Mouse (Mus musculus): ENCODE results near the gene Cntnap4.
"Not testable (repeated sequence)": the region's sequence is repeated elsewhere in the genome, so short reads cannot be mapped to it uniquely, and the experiment has no call there.

Cntnap4 gene

DNA sequence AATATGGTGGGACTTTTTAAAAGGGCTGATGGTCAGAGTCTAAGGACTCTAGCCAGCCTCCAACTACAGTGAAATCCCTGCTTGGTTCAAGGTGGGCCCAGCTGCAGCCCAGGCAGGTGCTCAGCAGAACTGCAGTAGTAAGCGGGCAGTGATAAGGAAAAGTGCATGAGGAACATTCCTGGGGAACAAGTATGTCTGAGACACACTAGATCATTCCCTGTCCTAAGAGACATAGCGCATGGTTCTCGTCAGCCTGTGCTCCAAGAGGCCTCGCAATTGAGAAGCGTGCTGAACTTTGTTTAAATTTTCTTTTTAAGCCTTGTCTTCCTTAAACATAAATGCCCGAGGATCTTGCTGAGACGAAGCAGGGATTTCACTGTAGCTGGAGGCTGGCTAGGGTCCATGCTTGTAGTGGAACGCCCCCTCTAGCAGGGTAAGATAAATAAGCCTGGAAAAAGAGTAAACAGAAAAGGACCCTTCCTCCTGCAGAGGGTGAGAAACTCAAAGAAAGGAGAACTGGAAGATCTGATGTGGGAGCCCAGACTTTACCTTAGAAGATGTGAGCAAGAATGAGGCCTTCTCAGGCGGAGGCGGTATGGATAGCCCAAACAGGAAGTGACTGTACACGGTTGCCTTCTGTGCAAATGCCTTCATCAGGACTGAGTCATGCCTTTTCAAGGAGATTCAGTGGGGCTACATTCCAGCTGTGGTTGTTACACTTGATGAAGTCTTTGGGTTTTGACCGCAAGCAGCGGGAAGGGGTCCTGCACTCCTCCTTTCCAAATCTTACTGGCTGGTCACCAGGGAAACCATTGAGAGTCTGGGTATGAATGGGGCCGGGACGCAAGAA lies 161.0 kb downstream of the Cntnap4 start:
- no peak for DNase-seq (ENCODE audit: low spot score in 2 of 2)

GRCm38 (mm10) chr8:112735575-112735974 lies 165.7 kb downstream of the Cntnap4 start:
- no peak for DNase-seq (ENCODE audit: low spot score in 2 of 2)

GRCm38 (mm10) chr8:112743331-112743730 lies 173.5 kb downstream of the Cntnap4 start:
- DNase-seq (ENCODE audit: low spot score in 2 of 2): no peak

GRCm38 (mm10) chr8:112747296-112747695 lies 177.5 kb downstream of the Cntnap4 start:
- DNase-seq (ENCODE audit: low spot score in 2 of 2): no peak

DNA sequence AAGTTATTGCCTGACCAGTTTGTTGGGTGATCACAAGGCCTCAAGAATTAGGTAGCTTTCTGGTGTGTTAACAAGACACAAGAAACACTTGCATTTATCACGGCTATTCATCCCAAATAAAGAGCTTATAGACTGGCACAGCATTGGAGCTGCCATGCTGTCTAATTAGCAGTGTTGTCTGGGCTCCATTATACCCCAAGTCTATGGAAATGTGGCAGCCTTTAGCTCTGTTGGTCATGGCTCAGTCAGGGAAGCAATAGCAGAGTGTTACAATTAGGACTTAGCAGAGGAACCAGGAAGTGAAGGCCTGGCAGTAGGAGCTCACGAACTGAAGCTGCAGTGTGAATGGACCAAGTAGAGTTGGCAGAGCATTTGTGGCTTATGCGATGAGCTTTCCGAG lies 185.3 kb downstream of the Cntnap4 start:
- DNase-seq (ENCODE audit: low spot score in 2 of 2): no peak

DNA sequence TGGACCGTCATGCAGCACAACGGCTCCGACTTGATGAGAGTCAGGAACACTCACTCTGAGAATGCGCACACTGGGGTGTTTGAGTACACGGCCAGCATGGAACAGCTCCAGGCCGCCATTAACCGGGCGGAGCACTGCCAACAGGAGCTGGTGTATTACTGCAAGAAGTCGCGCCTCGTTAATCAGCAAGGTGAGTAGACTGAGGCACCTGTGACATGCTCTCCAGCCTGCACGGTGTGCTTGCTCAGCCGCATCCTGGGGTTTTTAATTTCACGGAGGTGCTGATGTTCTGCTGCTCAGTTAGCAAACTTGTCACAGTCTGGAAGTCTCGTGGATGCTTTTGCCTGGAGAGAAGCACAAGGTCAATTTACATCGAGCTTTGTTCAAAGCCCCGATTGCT lies 233.2 kb downstream of the Cntnap4 start:
- no peak for DNase-seq (ENCODE audit: low spot score in 2 of 2)

DNA sequence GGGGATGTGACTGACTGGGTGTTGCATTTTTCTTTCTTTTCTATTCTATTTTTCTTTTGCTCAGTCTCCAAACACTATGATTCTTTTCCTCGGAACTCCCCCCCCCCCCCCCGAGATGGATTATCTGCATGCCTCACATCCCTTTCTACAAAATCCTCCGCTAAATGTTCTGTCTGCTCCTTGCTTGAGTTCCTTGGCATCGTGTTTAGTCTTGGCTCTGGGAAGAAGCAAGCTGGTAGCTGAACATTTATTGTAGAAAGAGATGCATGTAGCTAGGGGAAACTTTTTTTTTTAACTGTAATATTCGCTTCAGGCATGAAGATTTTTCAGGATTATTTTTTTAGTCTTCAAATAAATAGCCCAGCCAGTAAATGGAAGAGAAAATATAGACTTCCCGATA lies 239.5 kb downstream of the Cntnap4 start:
- DNase-seq (ENCODE audit: low spot score in 2 of 2): no peak

GRCm38 (mm10) chr8:112841057-112841456 lies 271.2 kb downstream of the Cntnap4 start:
- no peak for DNase-seq (ENCODE audit: low spot score in 2 of 2)

DNA sequence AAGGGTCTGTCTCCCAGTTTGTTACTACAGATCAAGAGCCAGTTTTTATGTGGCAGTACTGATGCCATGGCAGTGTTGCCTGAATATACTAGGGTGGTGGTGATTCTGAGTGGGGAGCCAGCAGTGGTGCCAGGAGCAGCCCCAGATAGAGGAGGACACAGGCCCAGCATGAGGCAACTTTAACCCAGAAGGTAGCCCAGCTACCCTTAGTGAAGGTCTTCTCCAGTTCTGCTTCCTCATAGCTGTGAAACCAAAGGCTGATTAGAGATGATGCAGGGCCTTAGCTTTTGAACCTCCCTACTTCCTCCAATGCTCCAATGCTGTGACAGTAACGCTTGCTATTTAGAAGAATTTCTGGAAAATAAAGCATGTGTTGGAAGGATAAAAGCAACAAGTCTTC lies 279.7 kb downstream of the Cntnap4 start:
- DNase-seq (ENCODE audit: low spot score in 2 of 2): not testable (repeated sequence)

GRCm38 (mm10) chr8:112906458-112907112 lies 336.7 kb downstream of the Cntnap4 start:
- DNase-seq (ENCODE audit: low spot score in 2 of 2): no peak

- DNase-seq (ENCODE audit: low spot score in 2 of 2): no peak
Observed at GRCm38 (mm10) chr8:112909527-112909926, 339.7 kb downstream of the Cntnap4 start.

DNA sequence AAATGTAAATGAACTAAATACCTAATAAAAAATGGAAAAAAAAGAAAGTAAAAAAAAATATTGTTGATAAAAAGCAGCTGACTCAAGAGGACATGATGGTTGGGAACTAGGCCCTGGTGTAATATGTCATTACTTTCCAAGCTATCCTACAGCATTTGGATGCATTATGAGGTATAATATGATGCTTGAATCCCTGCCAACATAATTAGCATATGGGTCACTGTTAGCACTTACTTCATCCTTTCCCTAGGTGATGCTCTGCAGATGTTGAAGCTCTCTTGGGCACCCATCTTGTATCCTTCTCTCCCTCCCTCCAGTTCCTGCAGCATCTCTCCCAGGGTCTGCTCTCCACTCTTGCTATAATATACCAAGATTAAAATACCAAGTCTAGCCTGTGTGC lies 341.6 kb downstream of the Cntnap4 start:
- no peak for DNase-seq (ENCODE audit: low spot score in 2 of 2)

DNA sequence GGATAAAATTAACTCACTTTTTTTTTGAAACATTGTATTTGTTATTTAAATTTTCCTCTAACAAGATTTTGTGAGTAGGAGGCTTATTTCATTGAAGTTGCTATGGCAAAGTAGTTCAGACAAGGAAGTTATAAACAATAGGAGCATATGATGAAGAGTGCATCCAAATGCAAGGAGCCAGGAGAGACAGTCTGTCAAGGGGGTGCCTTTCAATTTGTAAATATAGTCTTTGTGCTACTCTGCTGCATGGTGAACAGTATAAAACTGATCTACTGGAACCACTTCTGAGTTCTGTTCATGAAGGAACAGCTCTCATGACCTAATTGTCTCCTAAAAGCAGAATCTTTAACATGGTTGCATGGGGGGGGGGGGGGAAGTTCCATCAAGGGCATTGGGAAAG lies 352.3 kb downstream of the Cntnap4 start:
- no peak for DNase-seq (ENCODE audit: low spot score in 2 of 2)

GRCm38 (mm10) chr8:112922789-112923188 lies 352.9 kb downstream of the Cntnap4 start:
- no peak for DNase-seq (ENCODE audit: low spot score in 2 of 2)
